12 mouse cellular contexts compared by ENCODE assay signal in genomic region chr16:9439300-9439856, GRCm38 (mm10).
"Had no signal": no experiment of that assay in that cellular context is flagged by ENCODE, and none has a peak within 500 bp of the region (broad histone marks: within the 10 kb centered on the region; RNA-seq: fewer than 3 reads in every experiment).

No protein-coding gene starts in this region.

- H3K9me3 ChIP-seq: limb, embryonic 15.5 days; liver, embryonic 12.5 days had no signal

- H3K4me1 ChIP-seq: limb, embryonic 15.5 days; liver, embryonic 12.5 days had no signal

- H3K27ac ChIP-seq: left cerebral cortex, adult 2 months; limb, embryonic 15.5 days; liver, embryonic 12.5 days had no signal

- H3K36me3 ChIP-seq: limb, embryonic 15.5 days; liver, embryonic 12.5 days had no signal

- H3K4me2 ChIP-seq: limb, embryonic 15.5 days; liver, embryonic 12.5 days; lung, embryonic 14.5 days had no signal

- H3K9ac ChIP-seq: limb, embryonic 15.5 days; liver, embryonic 12.5 days; lung, embryonic 14.5 days had no signal

- DNase-seq: kidney, adult 11 months; kidney, adult 9 months; kidney, postnatal 10 days; lung, embryonic 14.5 days; lung, postnatal 10 days; lung, postnatal 4 days; right cerebral cortex, adult 18-20 months; right cerebral cortex, postnatal 25 days; thymus, postnatal 36 days had no signal

- H3K27me3 ChIP-seq: limb, embryonic 15.5 days; liver, embryonic 12.5 days had no signal

- H3K4me3 ChIP-seq: left cerebral cortex, adult 2 months; limb, embryonic 15.5 days; liver, embryonic 12.5 days had no signal

- ATAC-seq: liver, embryonic 12.5 days had no signal
